Mouse (Mus musculus) left cerebral cortex, postnatal 36 days (tissue): ENCODE results near the gene Cdc42ep4. TPM values are rescaled to one million over a fixed set of nuclear protein-coding genes. Genes with fewer than 3 reads are reported as not detected.

Source experiments
- DNase-seq, 2 experiments: peaks; one replicate each; pipeline ENCODE4 v3.0.0; 2021 to 2022; ENCODE audit warnings: low spot score in 2 of 2, mixed read lengths in 1 of 2
- intact Hi-C: fragments of 180-260 bp; cut with DNase I; formaldehyde crosslinking; loops from one replicate; pipeline ENCODE4 v1.15.1; 2025
- total RNA-seq, 2 experiments: library from RNA; stranded (reverse); gene quantifications; 2 replicates each; pipeline ENCODE4 v1.2.3; 2021

The Cdc42ep4 gene
- total RNA-seq, 2 experiments from 2014 or later = 21.9 to 29.8 TPM

GRCm38 (mm10) chr11:113731945-113732612 is 19.6 kb downstream of the Cdc42ep4 start:
- DNase-seq = no peak
- intact Hi-C loops = no loop called here

GRCm38 (mm10) chr11:113730879-113731278 is 20.8 kb downstream of the Cdc42ep4 start:
- no peak for DNase-seq
- intact Hi-C loops = no loop called here

- DNase-seq = no peak
- intact Hi-C loops = no loop called here
These were observed 21.8 kb downstream of the Cdc42ep4 start for GRCm38 (mm10) chr11:113729917-113730316.

GRCm38 (mm10) chr11:113729239-113729638 is 22.4 kb downstream of the Cdc42ep4 start:
- no peak for DNase-seq
- intact Hi-C loops = no loop called here

DNA sequence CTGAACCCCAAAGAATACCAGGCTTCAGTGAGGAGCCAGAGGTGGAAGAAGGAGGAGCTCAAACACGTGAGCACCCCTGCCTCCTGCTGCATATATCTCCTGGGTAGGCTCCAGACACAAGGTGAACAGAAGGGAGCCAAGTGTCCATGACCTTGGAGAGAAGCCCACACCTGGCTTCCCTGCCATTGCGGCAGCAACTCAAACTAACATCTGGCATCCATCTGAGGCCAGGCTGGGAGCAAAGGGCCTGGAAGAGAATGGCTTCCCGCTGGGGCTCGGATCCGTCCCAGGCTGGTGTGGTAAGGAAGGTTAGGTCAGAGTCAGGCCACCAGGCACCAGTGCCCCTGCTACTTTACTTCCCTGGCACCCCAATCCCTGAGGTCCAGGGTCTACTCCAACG is 23.7 kb downstream of the Cdc42ep4 start:
- intact Hi-C loops = no loop called here
- DNase-seq = no peak

- DNase-seq = no peak
- intact Hi-C loops = no loop called here
These were observed 24.4 kb downstream of the Cdc42ep4 start for GRCm38 (mm10) chr11:113726994-113727888.

- no peak for DNase-seq
- intact Hi-C loops = no loop called here
These were observed 26.2 kb downstream of the Cdc42ep4 start for GRCm38 (mm10) chr11:113725235-113726048.

GRCm38 (mm10) chr11:113722405-113723090 is 29.1 kb downstream of the Cdc42ep4 start:
- intact Hi-C loops = no loop called here
- no peak for DNase-seq

DNA sequence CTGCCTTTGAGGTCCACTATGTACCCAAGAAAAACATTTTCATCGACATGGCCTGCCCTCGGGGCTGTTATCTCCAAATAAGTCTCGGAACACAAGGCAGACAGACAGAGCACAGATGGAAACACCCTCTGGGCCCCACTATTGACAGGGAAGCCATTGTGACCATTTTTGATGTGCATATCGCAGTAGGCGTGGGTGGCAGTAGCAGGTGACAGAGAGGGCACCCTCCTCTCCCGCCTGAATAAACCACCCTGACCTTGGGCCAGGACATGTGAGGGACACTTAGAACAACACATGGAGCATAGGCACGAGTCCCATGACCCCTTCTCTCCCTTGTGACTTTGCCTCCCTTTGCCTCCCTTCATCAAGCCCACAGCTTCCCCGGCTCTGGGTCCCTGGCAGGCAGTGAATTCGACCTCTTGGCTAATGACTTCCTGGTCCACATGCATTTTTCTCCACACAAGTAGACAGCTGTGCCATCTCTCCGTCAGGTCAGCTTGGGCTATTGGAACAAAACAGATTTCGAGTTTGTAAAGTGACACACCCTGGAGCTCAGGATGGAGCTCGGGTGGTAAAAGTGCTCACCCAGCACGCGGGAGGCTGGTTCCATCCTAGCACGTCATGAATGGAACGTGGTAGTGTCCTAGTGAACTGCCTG is 33.8 kb downstream of the Cdc42ep4 start:
- no peak for DNase-seq
- intact Hi-C loops = no loop called here

DNA sequence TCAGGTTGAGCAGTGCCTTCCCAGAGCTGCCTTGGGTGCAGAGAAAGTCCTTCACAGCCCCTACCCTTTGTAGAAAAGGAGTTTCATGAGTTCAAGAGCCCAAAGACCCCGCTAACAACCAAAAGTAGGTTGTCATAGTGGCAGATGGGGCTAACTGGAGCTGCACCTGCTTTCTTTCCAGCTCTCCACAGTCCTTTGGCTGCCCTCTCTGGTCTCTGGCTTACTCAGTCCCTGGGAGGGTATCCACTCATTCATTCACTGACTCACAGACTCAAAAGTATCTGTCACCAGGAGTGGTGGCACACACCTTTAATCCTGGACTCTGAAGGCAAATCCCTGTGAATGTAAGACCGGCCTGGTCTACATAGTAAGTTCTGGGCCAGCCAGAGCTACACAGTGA is 35.5 kb downstream of the Cdc42ep4 start:
- no peak for DNase-seq
- intact Hi-C loops = no loop called here

- intact Hi-C loops = no loop called here
- no peak for DNase-seq
These were observed 36.5 kb downstream of the Cdc42ep4 start for GRCm38 (mm10) chr11:113715078-113715674.

GRCm38 (mm10) chr11:113711061-113711460 is 40.6 kb downstream of the Cdc42ep4 start:
- intact Hi-C loops = loop anchor here (5.0 kb wide), 1 partner anchor 36 kb away; no protein-coding TSS in a partner anchor
- DNase-seq = no peak

- no peak for DNase-seq
- intact Hi-C loops = loop anchor here (5.0 kb wide), 1 partner anchor 37 kb away; no protein-coding TSS in a partner anchor
These were observed 41.4 kb downstream of the Cdc42ep4 start for GRCm38 (mm10) chr11:113710257-113710777.

- intact Hi-C loops = loop anchor here (5.0 to 10.0 kb wide), 2 partner anchors 38 to 925 kb away; no protein-coding TSS in a partner anchor
- DNase-seq = no peak
These were observed 41.9 kb downstream of the Cdc42ep4 start, which contains the start of gene Cpsf4l for GRCm38 (mm10) chr11:113709731-113710256. Cpsf4l (minus strand) TSS chr11:113710017.

GRCm38 (mm10) chr11:113709272-113709671 is 42.4 kb downstream of the Cdc42ep4 start:
- DNase-seq = no peak
- intact Hi-C loops = loop anchor here (10.0 kb wide), 1 partner anchor 926 kb away; no protein-coding TSS in a partner anchor

GRCm38 (mm10) chr11:113708629-113709213 is 43.0 kb downstream of the Cdc42ep4 start:
- intact Hi-C loops = loop anchor here (10.0 kb wide), 1 partner anchor 926 kb away; no protein-coding TSS in a partner anchor
- no peak for DNase-seq

- intact Hi-C loops = loop anchor here (10.0 kb wide), 1 partner anchor 929 kb away; no protein-coding TSS in a partner anchor
These were observed 45.6 kb downstream of the Cdc42ep4 start for GRCm38 (mm10) chr11:113705966-113706652.

More at GRCm38 (mm10) chr11:113705966-113706652, 45.6 kb downstream of the Cdc42ep4 start:
- DNase-seq = no peak
